ENCODE assay signal across 9 mouse cellular contexts in the genomic region with DNA sequence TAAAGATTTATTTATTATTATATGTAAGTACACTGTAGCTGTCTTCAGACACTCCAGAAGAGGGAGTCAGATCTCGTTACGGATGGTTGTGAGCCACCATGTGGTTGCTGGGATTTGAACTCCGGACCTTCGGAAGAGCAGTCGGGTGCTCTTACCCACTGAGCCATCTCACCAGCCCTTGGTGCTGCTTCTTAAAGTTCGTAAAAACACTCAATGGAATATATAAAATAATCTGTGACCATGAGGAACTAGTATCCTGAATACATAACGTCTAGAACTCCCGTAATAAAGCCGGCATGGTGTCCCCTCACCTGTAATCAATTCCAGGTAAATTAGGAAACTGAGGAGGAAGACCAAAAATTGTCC. TPM values are rescaled to one million over a fixed set of nuclear protein-coding genes. Genes with fewer than 3 reads are reported as not detected.
DNase-seq lines count a peak whose midpoint lies in the region; ATAC-seq and TF ChIP-seq lines count a peak whose summit lies in the region.
"Not testable (repeated sequence)": the region's sequence is repeated elsewhere in the genome, so short reads cannot be mapped to it uniquely, and the experiment has no call there.
"Had no signal": no experiment of that assay in that cellular context is flagged by ENCODE, and none has a peak within 500 bp of the region (broad histone marks: within the 10 kb centered on the region; RNA-seq: fewer than 3 reads in every experiment).

No protein-coding gene starts in this region.

- H3K9ac ChIP-seq in forebrain, embryonic 13.5 days; liver, adult 2 months (ENCODE audit: low read depth, low read length); neural tube, embryonic 15.5 days (replicated peaks): not testable (repeated sequence)
- H3K9ac ChIP-seq in heart, postnatal 0 days (replicated peaks; ENCODE audit: low read depth, low read length), result 0 out of 2 replicates have a peak overlapping the region, but pooled peaks have one; percentile 98

- DNase-seq in A20 (ENCODE audit: low read depth, low spot score), result peak; percentile 48
- DNase-seq in heart, postnatal 0 days (ENCODE audit: low spot score); liver, adult 2 months (ENCODE audit: extremely low read depth, low read depth, low spot score); midbrain, embryonic 10.5 days (ENCODE audit: low spot score): not testable (repeated sequence)
- peak; percentile 6 for DNase-seq in kidney, adult 18-20 months

- 43% methylated on average over 8 of the region's 9 CpGs for WGBS in forebrain, embryonic 13.5 days
- WGBS in heart, postnatal 0 days, result 47% methylated on average over 7 of the region's 9 CpGs
- 27% methylated on average over 9 of the region's 9 CpGs for WGBS in liver, adult 2 months
- WGBS in midbrain, embryonic 10.5 days, result 41% methylated on average over 9 of the region's 9 CpGs
- 45% methylated on average over 7 of the region's 9 CpGs for WGBS in neural tube, embryonic 15.5 days

- peaks cover 21% of the 10 kb centered on the region for H3K79me2 ChIP-seq in liver, adult 2 months (ENCODE audit: control insufficient read depth, insufficient read depth, low read length)

- TF ChIP-seq POLR2A in liver, adult 2 months (IDR thresholded peaks at IDR 0.05; ENCODE audit: extremely low read depth, insufficient read depth, low read length), result not testable (repeated sequence)

- H3K4me3 ChIP-seq in brown adipose tissue, adult 24 weeks (ENCODE audit: insufficient read depth, low read depth, low read length), result peak overlapping the region; percentile 95
- peak overlapping the region; percentile 97 for H3K4me3 ChIP-seq in forebrain, embryonic 13.5 days
- H3K4me3 ChIP-seq in heart, postnatal 0 days (ENCODE audit: low read depth, low read length), result peak overlapping the region; percentile 96
- H3K4me3 ChIP-seq in liver, adult 2 months (ENCODE audit: insufficient read depth, low read depth, low read length), result not testable (repeated sequence)
- peak overlapping the region; percentile 100 for H3K4me3 ChIP-seq in midbrain, embryonic 10.5 days
- H3K4me3 ChIP-seq in neural tube, embryonic 15.5 days (replicated peaks), result peak overlapping the region; percentile 97

- not testable (repeated sequence) for H3K27me3 ChIP-seq in forebrain, embryonic 13.5 days; heart, postnatal 0 days (ENCODE audit: control insufficient read depth, insufficient read depth, low read length); liver, adult 2 months (ENCODE audit: control insufficient read depth, insufficient read depth, low read length); midbrain, embryonic 10.5 days (ENCODE audit: low read depth, poor library complexity, severe bottlenecking); neural tube, embryonic 15.5 days (replicated peaks)

- not testable (repeated sequence) for H3K27ac ChIP-seq in brown adipose tissue, adult 24 weeks (replicated peaks; ENCODE audit: low read depth, low read length); midbrain, embryonic 10.5 days (replicated peaks)
- peak overlapping the region; percentile 12 for H3K27ac ChIP-seq in forebrain, embryonic 13.5 days
- H3K27ac ChIP-seq in heart, postnatal 0 days (ENCODE audit: low read depth), result peak overlapping the region; percentile 99; the same call in 1 of the 2 replicates
- H3K27ac ChIP-seq in liver, adult 2 months (replicated peaks; ENCODE audit: insufficient read depth, low read depth, low read length), result 0 out of 2 replicates have a peak overlapping the region, but pooled peaks have one; percentile 5
- H3K27ac ChIP-seq in neural tube, embryonic 15.5 days (replicated peaks), result peak overlapping the region; percentile 98

- not testable (repeated sequence) for TF ChIP-seq EP300 in heart, postnatal 0 days (IDR thresholded peaks at IDR 0.05; ENCODE audit: low read depth)

- not testable (repeated sequence) for H3K36me3 ChIP-seq in forebrain, embryonic 13.5 days (ENCODE audit: poor library complexity, severe bottlenecking); heart, postnatal 0 days (replicated peaks; ENCODE audit: control insufficient read depth, insufficient read depth, low read length); liver, adult 2 months (ENCODE audit: control insufficient read depth, insufficient read depth, low read length); midbrain, embryonic 10.5 days; neural tube, embryonic 15.5 days

- not testable (repeated sequence) for H3K4me1 ChIP-seq in brown adipose tissue, adult 24 weeks (ENCODE audit: control insufficient read depth, insufficient read depth, insufficient read length, low read length)
- peaks cover 20% of the 10 kb centered on the region for H3K4me1 ChIP-seq in forebrain, embryonic 13.5 days
- H3K4me1 ChIP-seq in heart, postnatal 0 days (ENCODE audit: control insufficient read depth, insufficient read depth), result peaks cover 22% of the 10 kb centered on the region
- H3K4me1 ChIP-seq in liver, adult 2 months (ENCODE audit: control insufficient read depth, insufficient read depth, low read length), result peaks cover 12% of the 10 kb centered on the region
- peaks cover 18% of the 10 kb centered on the region for H3K4me1 ChIP-seq in midbrain, embryonic 10.5 days
- peaks cover 34% of the 10 kb centered on the region for H3K4me1 ChIP-seq in neural tube, embryonic 15.5 days

- H3K9me3 ChIP-seq in forebrain, embryonic 13.5 days (replicated peaks); heart, postnatal 0 days (replicated peaks; ENCODE audit: control insufficient read depth, low read length); midbrain, embryonic 10.5 days (replicated peaks); neural tube, embryonic 15.5 days (replicated peaks): not testable (repeated sequence)

- TF ChIP-seq CTCF in heart, postnatal 0 days (IDR thresholded peaks at IDR 0.05; ENCODE audit: low read depth); liver, adult 2 months (IDR thresholded peaks at IDR 0.05; ENCODE audit: low read depth, low read length): not testable (repeated sequence)

- H3K4me2 ChIP-seq in forebrain, embryonic 13.5 days, result peak overlapping the region; percentile 91
- H3K4me2 ChIP-seq in heart, postnatal 0 days (ENCODE audit: low read depth, low read length), result peak overlapping the region; percentile 75
- peak overlapping the region; percentile 76 for H3K4me2 ChIP-seq in neural tube, embryonic 15.5 days

- ATAC-seq in forebrain, embryonic 13.5 days; heart, postnatal 0 days (ENCODE audit: insufficient read depth, low read depth); neural tube, embryonic 15.5 days (ENCODE audit: low FRiP score): not testable (repeated sequence)

RNA-seq across cellular contexts. Expression of gene Ift46, which starts 0.3 kb away (rescaled TPM):
- polyA plus RNA-seq in brown adipose tissue, adult 24 weeks (2012; ENCODE audit: insufficient read depth, insufficient read length, missing spikeins), result 28.3 and 47.4 TPM in 2 replicates
- polyA plus RNA-seq in forebrain, embryonic 13.5 days (2015; fragmentation: Nextera tagmentation; extraction: Ambion mirVana), result 154 and 164 TPM in 2 replicates
- 10.0 and 41.0 TPM in 2 replicates for total RNA-seq in heart, postnatal 0 days (2014; rRNA removed; ENCODE audit: low replicate concordance)
- 49.5 and 60.6 TPM in 2 replicates for polyA plus RNA-seq in heart, postnatal 0 days (2015; fragmentation: Nextera tagmentation; extraction: Ambion mirVana)
- total RNA-seq in liver, adult 2 months (2014; rRNA removed), result 27.5 and 33.2 TPM in 2 replicates
- polyA plus RNA-seq in liver, adult 2 months (2012; rRNA removed), result 24.3 and 33.5 TPM in 2 replicates
- polyA plus RNA-seq in midbrain, embryonic 10.5 days (2016; fragmentation: Nextera tagmentation; extraction: Ambion mirVana), result 130 and 144 TPM in 2 replicates
- polyA plus RNA-seq in neural tube, embryonic 15.5 days (2015; fragmentation: Nextera tagmentation; extraction: Ambion mirVana), result 133 and 136 TPM in 2 replicates

RNA-seq across cellular contexts. Expression of gene Arcn1, which starts 0.4 kb away (rescaled TPM):
- 68.4 and 96.1 TPM in 2 replicates for polyA plus RNA-seq in brown adipose tissue, adult 24 weeks (2012; ENCODE audit: insufficient read depth, insufficient read length, missing spikeins)
- 132 and 137 TPM in 2 replicates for polyA plus RNA-seq in forebrain, embryonic 13.5 days (2015; fragmentation: Nextera tagmentation; extraction: Ambion mirVana)
- 71.6 and 80.1 TPM in 2 replicates for total RNA-seq in heart, postnatal 0 days (2014; rRNA removed; ENCODE audit: low replicate concordance)
- 69.5 and 78.3 TPM in 2 replicates for polyA plus RNA-seq in heart, postnatal 0 days (2015; fragmentation: Nextera tagmentation; extraction: Ambion mirVana)
- 94.1 and 98.6 TPM in 2 replicates for total RNA-seq in liver, adult 2 months (2014; rRNA removed)
- 32.0 and 33.1 TPM in 2 replicates for polyA plus RNA-seq in liver, adult 2 months (2012; rRNA removed)
- polyA plus RNA-seq in midbrain, embryonic 10.5 days (2016; fragmentation: Nextera tagmentation; extraction: Ambion mirVana), result 165 and 172 TPM in 2 replicates
- 135 and 145 TPM in 2 replicates for polyA plus RNA-seq in neural tube, embryonic 15.5 days (2015; fragmentation: Nextera tagmentation; extraction: Ambion mirVana)

RNA-seq across cellular contexts. Expression of gene Tmem25, which starts 31.1 kb away (rescaled TPM):
- polyA plus RNA-seq in brown adipose tissue, adult 24 weeks (2012; ENCODE audit: insufficient read depth, insufficient read length, missing spikeins), result 1.1 and 1.5 TPM in 2 replicates
- 3.9 and 4.8 TPM in 2 replicates for polyA plus RNA-seq in forebrain, embryonic 13.5 days (2015; fragmentation: Nextera tagmentation; extraction: Ambion mirVana)
- total RNA-seq in heart, postnatal 0 days (2014; rRNA removed; ENCODE audit: low replicate concordance), result 2.4 and 5.2 TPM in 2 replicates
- 3.2 and 3.4 TPM in 2 replicates for polyA plus RNA-seq in heart, postnatal 0 days (2015; fragmentation: Nextera tagmentation; extraction: Ambion mirVana)
- 17.1 and 23.8 TPM in 2 replicates for total RNA-seq in liver, adult 2 months (2014; rRNA removed)
- polyA plus RNA-seq in liver, adult 2 months (2012; rRNA removed), result 67.0 and 77.3 TPM in 2 replicates
- 1.8 and 3.2 TPM in 2 replicates for polyA plus RNA-seq in midbrain, embryonic 10.5 days (2016; fragmentation: Nextera tagmentation; extraction: Ambion mirVana)
- polyA plus RNA-seq in neural tube, embryonic 15.5 days (2015; fragmentation: Nextera tagmentation; extraction: Ambion mirVana), result 25.8 and 28.9 TPM in 2 replicates

RNA-seq across cellular contexts. Expression of gene Phldb1, which starts 33.0 kb away (rescaled TPM):
- polyA plus RNA-seq in brown adipose tissue, adult 24 weeks (2012; ENCODE audit: insufficient read depth, insufficient read length, missing spikeins), result 19.6 and 27.6 TPM in 2 replicates
- 36.4 and 40.9 TPM in 2 replicates for polyA plus RNA-seq in forebrain, embryonic 13.5 days (2015; fragmentation: Nextera tagmentation; extraction: Ambion mirVana)
- 96.0 and 138 TPM in 2 replicates for total RNA-seq in heart, postnatal 0 days (2014; rRNA removed; ENCODE audit: low replicate concordance)
- polyA plus RNA-seq in heart, postnatal 0 days (2015; fragmentation: Nextera tagmentation; extraction: Ambion mirVana), result 25.8 and 28.0 TPM in 2 replicates
- 2.2 and 4.6 TPM in 2 replicates for total RNA-seq in liver, adult 2 months (2014; rRNA removed)
- polyA plus RNA-seq in liver, adult 2 months (2012; rRNA removed), result 2.6 and 5.9 TPM in 2 replicates
- polyA plus RNA-seq in midbrain, embryonic 10.5 days (2016; fragmentation: Nextera tagmentation; extraction: Ambion mirVana), result 40.8 and 49.1 TPM in 2 replicates
- 30.2 and 36.1 TPM in 2 replicates for polyA plus RNA-seq in neural tube, embryonic 15.5 days (2015; fragmentation: Nextera tagmentation; extraction: Ambion mirVana)

RNA-seq across cellular contexts. Expression of gene Ttc36, which starts 34.9 kb away (rescaled TPM):
- polyA plus RNA-seq in brown adipose tissue, adult 24 weeks (2012; ENCODE audit: insufficient read depth, insufficient read length, missing spikeins), result 2.4 TPM in 1 of 2 replicates, not detected in the other
- polyA plus RNA-seq in forebrain, embryonic 13.5 days (2015; fragmentation: Nextera tagmentation; extraction: Ambion mirVana), result 0.60 TPM in 1 of 2 replicates, not detected in the other
- 0.31 TPM in 1 of 2 replicates, not detected in the other for total RNA-seq in heart, postnatal 0 days (2014; rRNA removed; ENCODE audit: low replicate concordance)
- 0.72 TPM in 1 of 2 replicates, not detected in the other for polyA plus RNA-seq in heart, postnatal 0 days (2015; fragmentation: Nextera tagmentation; extraction: Ambion mirVana)
- 1,192 and 1,193 TPM in 2 replicates for total RNA-seq in liver, adult 2 months (2014; rRNA removed)
- 2,094 and 2,442 TPM in 2 replicates for polyA plus RNA-seq in liver, adult 2 months (2012; rRNA removed)
- 0.26 TPM in 1 of 2 replicates, not detected in the other for polyA plus RNA-seq in midbrain, embryonic 10.5 days (2016; fragmentation: Nextera tagmentation; extraction: Ambion mirVana)
- polyA plus RNA-seq in neural tube, embryonic 15.5 days (2015; fragmentation: Nextera tagmentation; extraction: Ambion mirVana), result 0.22 and 0.77 TPM in 2 replicates
- total RNA-seq: gastrocnemius, postnatal 36 days had no signal
